Mouse (Mus musculus): Measurements from ENCODE around the gene Dnajb5.
"Not testable (repeated sequence)": the region's sequence is repeated elsewhere in the genome, so short reads cannot be mapped to it uniquely, and the experiment has no call there.

Gene Dnajb5

DNA sequence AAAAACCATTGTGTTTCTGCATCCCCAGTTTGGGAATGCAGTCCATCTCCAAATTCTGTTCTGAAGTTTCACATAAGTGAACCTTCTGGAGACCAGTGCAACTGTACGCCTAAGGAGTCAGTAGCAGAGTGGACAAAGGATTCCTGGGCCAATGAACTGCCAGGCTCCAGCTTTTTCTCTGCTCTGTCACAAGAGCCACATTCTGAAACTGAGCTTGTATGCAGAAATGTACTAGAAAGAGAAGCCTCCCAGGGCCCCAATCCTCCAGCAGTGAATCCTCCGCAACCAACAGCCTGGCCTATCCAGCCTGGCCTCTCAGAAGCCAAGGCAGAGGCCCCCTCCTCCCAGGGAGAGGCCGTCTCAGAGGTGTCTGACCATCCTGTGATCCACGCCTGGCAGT, 23.3 kb downstream of the Dnajb5 start:
- DNase-seq (ENCODE audit: low spot score): no peak

DNA sequence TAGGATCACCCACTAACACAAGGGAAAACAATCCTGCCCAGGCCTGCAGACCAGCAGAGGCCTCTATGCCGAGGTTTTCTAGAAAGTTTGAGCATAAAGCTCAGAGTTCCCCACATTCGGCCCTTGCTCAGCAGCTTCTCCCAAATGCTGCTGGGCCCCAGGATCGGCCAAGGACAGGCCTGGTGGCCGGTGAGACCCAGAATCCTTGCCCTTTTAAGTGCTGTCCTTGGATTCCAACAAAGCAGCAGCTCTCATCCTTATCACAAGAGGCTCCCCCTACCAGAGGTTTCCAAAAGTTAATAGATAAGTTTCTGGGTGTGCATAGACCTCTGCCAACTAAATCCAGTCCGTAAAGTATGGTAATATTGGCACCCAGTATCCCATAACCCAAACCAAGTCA, 24.3 kb downstream of the Dnajb5 start:
- no peak for DNase-seq (ENCODE audit: low spot score)

DNA sequence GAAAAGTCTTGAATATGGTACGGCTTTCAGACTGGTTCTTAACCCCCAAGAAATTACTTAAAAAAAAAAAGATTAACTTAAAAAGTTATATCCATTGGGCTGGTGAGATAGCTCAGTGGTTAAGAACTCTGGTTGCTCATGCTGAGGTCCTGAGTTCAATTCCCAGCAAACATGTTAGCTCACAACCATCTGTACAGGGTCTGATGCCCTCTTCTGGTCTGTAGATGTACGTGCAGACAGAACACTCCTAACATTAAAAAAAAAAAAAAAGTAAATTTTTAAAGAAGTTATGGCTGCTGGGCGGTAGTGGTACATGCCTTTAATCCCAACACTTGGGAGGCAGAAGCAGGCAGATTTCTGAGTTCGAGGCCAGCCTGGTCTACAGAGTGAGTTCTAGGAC, 28.4 kb downstream of the Dnajb5 start:
- DNase-seq (ENCODE audit: low spot score): no peak

DNA sequence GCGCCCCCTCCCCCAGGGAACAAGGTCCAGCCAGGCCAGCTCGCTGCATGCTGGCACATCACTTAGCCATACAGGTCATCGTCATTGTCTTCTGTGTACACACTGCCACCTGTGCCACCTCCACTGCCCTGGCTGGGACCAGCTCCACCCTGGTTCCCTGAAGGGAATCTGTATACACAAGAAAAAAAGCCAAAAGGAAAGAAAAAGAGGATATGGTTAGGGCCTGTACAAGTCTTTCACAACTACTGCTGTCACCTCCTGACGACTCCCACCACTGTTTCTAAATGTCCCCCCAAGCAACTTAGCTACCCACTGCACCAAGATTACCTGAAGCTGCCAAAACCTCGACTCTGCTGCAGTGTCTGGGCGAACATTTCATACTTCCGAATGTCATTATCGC, 30.9 kb downstream of the Dnajb5 start:
- DNase-seq (ENCODE audit: low spot score): not testable (repeated sequence)

DNA sequence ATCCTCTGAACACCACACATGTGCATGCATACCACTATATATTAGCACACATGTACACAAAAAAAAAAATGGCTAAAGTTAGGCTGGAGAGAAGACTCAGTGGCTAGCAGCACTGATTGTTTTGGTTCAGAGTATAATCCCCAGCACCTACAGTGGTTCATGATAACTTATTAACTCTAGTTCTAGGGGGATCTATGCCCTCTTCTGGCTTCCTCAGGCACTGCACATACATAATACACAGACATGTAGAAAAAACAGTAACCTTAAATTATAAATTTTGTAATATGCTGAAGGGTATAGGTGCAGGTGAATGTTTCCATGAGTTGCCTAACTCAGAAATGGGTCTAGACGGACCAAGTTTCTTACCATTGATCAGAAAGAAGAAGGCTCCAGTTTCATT, 38.7 kb downstream of the Dnajb5 start:
- no peak for DNase-seq (ENCODE audit: low spot score)

DNA sequence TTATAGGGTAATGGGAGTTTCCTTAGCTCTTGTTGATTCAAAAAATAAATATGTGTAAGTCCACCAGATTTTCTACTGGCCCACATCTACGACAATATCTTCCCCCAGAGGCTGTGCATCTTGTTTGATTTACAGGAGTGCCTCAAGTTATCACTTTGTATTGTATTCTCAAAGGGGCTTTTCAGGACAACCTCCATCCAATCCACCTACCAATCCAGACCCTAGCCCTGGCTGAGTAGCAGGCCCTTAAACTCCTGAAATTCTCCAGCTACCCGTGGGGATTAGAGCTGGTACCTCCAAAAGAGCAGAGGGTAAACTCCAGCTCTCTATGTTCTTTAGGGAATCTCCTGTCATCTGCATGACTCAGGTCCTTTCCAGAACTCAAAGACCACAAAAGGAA, 48.4 kb downstream of the Dnajb5 start:
- no peak for DNase-seq (ENCODE audit: low spot score)

DNA sequence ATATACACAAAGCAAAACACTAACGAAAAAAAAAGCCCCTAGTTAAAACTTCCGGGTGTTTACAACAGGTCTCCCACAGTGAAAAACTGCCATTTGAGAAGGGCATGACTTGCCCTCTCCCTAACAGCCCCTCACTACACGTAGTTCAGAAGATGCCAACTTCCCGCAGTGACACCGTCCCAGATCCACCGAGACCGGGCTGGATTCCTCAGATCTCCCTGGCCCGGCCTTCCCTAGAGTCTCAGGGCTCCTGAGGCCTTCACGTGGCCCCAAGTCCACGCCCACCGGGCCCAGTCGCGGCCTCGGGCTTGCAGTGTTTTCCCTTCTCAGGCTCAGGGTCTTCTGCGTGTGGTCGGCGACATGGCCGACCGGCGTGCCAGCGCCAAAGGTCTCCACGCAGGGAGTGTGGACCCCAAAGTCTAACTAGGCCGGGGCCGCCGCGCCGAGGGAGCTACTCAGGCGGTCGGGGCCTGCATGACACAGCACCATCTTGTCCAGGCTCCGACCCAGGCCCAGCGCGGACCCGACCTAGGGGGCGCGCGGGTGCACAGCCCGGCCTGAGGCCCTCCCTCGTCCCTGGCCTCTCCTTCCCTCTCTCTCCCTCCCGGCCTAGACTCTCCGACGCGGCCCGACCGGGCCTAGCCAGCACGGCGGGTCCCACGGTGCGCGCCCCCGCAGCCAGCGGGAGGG, 50.0 kb downstream of the Dnajb5 start:
- peak; percentile 91 for DNase-seq (ENCODE audit: low spot score)

DNA sequence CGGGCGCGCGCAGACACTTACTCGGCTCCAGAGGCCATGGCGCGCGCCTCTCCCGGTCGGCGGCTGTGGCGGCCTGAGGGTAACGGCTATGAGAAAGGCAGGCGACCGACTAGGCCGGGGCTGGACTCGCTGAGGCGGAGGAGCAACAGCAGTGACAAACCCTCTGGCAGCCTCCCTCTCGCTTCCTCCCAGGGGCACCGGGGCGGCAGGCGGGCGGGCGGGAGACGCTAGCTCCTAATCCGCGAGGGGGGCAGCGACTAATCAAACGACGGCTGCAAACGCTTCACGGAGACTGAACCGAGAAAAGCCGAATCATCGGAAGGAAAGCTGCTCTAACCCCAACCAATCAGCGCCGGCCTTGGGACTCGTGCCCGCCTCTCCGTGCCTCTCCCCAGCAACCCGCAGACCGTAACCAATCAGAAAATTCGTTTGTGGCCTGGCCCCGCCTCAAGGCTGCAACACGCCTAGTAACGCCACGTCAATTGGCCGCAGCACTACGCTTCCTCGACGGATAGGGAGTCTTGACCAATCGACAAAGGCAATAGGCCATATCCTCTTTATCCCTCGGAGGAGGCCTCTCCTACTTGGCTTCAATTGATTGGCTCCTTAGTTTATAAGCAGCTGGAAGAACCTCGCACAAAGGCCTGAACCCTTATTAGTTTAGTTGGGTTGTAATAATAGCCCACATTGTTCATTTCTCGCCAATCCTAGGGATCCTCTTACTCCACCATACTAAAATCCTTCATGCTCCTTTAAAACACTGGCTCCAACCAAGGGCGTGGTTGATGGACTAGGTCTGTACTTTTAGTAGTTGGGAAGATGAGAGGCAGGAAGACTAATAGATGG, 50.8 kb downstream of the Dnajb5 start, which contains the start of gene Vcp:
TSS of gene Vcp (minus strand) at position 367 of the 846 bp plus-strand sequence.
- peak; percentile 100 for DNase-seq (ENCODE audit: low spot score)

DNA sequence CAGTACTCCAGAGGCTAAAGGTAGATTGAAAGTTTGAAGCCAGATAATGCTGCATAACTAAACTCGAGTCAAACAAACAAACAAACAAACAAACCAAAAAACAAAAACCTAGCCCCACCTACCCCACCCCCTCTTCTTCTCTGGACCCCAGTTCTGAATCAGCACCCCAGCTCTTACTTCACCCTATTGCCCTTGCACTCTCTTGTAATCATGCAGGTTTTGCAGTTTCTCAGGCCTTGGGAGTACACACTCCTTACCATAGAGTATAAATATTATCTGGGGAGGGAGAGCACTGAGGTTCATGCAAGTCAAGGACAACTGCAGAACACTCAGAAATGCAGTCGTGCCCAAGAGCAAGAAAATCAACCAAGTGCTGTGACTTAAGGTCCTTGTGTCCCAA, 51.7 kb downstream of the Dnajb5 start:
- no peak for DNase-seq (ENCODE audit: low spot score)

DNA sequence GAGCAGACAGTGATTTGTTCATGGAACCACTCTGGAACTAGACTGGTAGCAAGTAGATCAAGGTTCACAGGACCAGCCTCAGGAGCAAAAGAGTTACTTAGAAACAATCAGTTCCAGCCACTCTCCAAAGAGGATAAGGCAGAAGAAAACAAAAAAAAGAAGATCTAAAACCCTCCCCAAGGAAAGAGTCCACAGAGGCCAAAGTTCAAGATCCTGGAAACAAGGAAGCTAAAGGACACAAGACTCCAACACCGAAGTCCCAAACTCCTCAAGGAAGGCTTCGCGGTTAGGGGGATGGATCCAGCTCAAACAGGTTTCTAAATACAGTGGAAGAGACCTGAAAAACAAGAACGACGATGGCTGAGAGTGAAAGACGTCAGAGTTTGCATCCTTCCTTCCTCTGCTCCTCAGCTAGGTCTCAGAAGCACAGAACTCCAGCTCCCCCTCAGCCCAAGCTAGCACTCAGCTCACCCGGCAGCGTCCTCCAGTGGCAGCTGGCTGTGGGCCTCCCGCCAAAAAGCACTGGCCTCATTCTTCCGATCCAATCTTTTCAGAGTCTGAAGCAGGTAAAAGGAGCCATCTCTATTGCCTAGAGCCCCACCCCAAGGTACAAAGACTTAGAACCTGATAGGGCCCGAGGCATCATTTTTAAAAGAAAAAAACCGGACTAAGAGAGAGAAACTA, 53.3 kb downstream of the Dnajb5 start:
- DNase-seq (ENCODE audit: low spot score): peak; percentile 48

DNA sequence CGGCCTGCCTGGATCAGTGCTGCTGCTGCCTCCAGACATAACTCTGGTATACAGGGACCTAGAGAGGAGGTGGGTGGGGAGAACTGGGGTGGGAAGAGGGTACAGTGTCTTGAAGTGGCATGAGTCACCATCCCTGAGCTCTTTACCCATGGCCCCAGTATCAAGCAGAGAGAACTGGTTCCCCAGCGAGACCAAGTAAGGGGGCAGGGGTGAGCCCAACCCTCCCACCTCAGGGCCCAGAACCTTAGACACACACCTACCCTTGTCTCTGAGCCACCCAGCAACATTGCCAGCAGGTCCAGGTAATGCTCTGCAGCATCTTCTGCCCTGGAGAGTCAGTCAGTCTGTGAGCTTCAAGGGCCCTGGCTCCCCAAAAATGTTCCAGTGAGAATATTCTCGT, 55.3 kb downstream of the Dnajb5 start:
- no peak for DNase-seq (ENCODE audit: low spot score)

DNA sequence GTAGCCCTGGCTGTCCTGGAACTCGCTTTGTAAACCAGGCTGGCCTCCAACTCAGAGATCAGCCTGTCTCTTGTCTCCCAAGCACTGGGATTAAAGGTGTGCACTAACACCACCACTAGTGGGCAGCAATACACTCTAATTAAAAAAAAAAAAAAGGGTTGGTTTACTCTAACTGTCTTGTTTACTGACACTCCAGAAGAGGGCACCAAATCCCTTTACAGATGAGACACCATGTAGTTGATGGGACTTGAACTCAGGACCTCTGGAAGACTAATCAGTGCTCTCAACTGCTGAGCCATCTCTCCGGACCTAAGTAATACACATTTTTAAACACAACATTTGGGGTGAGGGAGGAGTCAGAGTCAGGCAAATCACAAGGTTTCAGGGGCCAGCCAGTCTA, 56.2 kb downstream of the Dnajb5 start:
- no peak for DNase-seq (ENCODE audit: low spot score)
